Mouse (Mus musculus) liver, embryonic 16.5 days (tissue): ENCODE data around the gene Tmprss3. TPM values are rescaled to one million over a fixed set of nuclear protein-coding genes. Genes with fewer than 3 reads are reported as not detected.

Experiments used
- ATAC-seq: fragments of 200-750 bp; cut with Nextera tagmentation; 2 replicates; pipeline ENCODE4 v1.8.0; 2017; ENCODE audit warnings: low read depth, mild to moderate bottlenecking, moderate number of reproducible peaks, moderate library complexity
- H3K27ac ChIP-seq: fragments of 300-500 bp; sonication (generic); 2 replicates; pipeline ENCODE4 v1.5.1; 2014; ENCODE audit warnings: mild to moderate bottlenecking, low read length
- H3K27me3 ChIP-seq: fragments of 300-500 bp; sonication (generic); 2 replicates; pipeline ENCODE4 v1.6.1; 2014; ENCODE audit warnings: low read depth, low read length, mixed read lengths; ENCODE audit not compliant: control insufficient read depth, insufficient read depth
- H3K36me3 ChIP-seq: fragments of 300-500 bp; sonication (generic); 2 replicates; pipeline ENCODE4 v1.6.1; 2014; ENCODE audit warnings: mild to moderate bottlenecking; ENCODE audit not compliant: control insufficient read depth, insufficient read depth
- H3K4me1 ChIP-seq: fragments of 300-500 bp; sonication (generic); 2 replicates; pipeline ENCODE4 v1.6.1; 2014; ENCODE audit warnings: low read depth, low read length, mixed read lengths; ENCODE audit not compliant: control insufficient read depth
- H3K4me2 ChIP-seq: fragments of 300-500 bp; sonication (generic); 2 replicates; pipeline ENCODE4 v1.6.1; 2014; ENCODE audit warnings: low read depth, low read length, mixed read lengths
- H3K4me3 ChIP-seq: fragments of 300-500 bp; sonication (generic); 2 replicates; pipeline ENCODE4 v1.5.1; 2014; ENCODE audit warnings: low read depth, mild to moderate bottlenecking, low read length
- H3K9ac ChIP-seq: fragments of 300-500 bp; sonication (generic); 2 replicates; pipeline ENCODE4 v1.6.1; 2014; ENCODE audit warnings: low read depth, low read length
- H3K9me3 ChIP-seq: fragments of 300-500 bp; sonication (generic); replicated peaks from 2 replicates; pipeline ENCODE4 v1.6.1; 2016; ENCODE audit warnings: low read length; ENCODE audit not compliant: control insufficient read depth
- WGBS: fragments of 180-500 bp; shearing (Covaris S2); extraction: QIAGEN DNeasy Blood & Tissue Kit; methylation state at CpG from one replicate; pipeline ENCODE4 v1.1.7; 2014; ENCODE audit not compliant: insufficient replicate concordance; 5-methylcytosine and 5-hydroxymethylcytosine counted together
- polyA plus RNA-seq: library from polyadenylated mRNA; unstranded; fragments of >200 nt; fragmentation: Nextera tagmentation; extraction: Ambion mirVana; gene quantifications from 2 replicates; pipeline ENCODE4 v1.2.1, GENCODE M21; 2015

Tmprss3 gene
- polyA plus RNA-seq = 0.47 and 0.51 TPM in 2 replicates

GRCm38 (mm10) chr17:31198877-31199276, at the start of gene Tmprss3:
Tmprss3 (minus strand) TSS chr17:31198977.
- WGBS = 66% methylated on average over 11 of the region's 11 CpGs
- H3K27me3 ChIP-seq = no peaks in the 10 kb centered on the region
- no peak for ATAC-seq
- H3K4me1 ChIP-seq = no peaks in the 10 kb centered on the region
- no peaks in the 10 kb centered on the region for H3K36me3 ChIP-seq
- no peak within 1 kb of the TSS for H3K27ac ChIP-seq
- no peak within 1 kb of the TSS for H3K4me2 ChIP-seq
- H3K9ac ChIP-seq = no peak within 1 kb of the TSS
- H3K4me3 ChIP-seq = no peak within 1 kb of the TSS
- H3K9me3 ChIP-seq = no peaks in the 10 kb centered on the region

- H3K4me3 ChIP-seq = no peak overlapping the region
- H3K4me1 ChIP-seq = no peaks in the 10 kb centered on the region; the same call in none of the 2 replicates
- H3K9me3 ChIP-seq = 0 out of 2 replicates have a peak, but pooled peaks cover 4% of the 10 kb centered on the region
- no peak overlapping the region for H3K27ac ChIP-seq
- no peak overlapping the region for H3K9ac ChIP-seq
- H3K27me3 ChIP-seq = no peaks in the 10 kb centered on the region
- no peak for ATAC-seq
- 28% methylated on average over 5 of the region's 5 CpGs for WGBS
- no peaks in the 10 kb centered on the region for H3K36me3 ChIP-seq
- no peak overlapping the region for H3K4me2 ChIP-seq
These were observed 48.4 kb upstream of the Tmprss3 start for GRCm38 (mm10) chr17:31247144-31247543.

- no peaks in the 10 kb centered on the region; the same call in 1 of the 2 replicates for H3K36me3 ChIP-seq
- no peak overlapping the region for H3K9ac ChIP-seq
- 0 out of 2 replicates have a peak, but pooled peaks have one; percentile 24 for ATAC-seq
- no peaks in the 10 kb centered on the region; the same call in none of the 2 replicates for H3K4me1 ChIP-seq
- H3K27ac ChIP-seq = no peak overlapping the region
- 24% methylated on average over 5 of the region's 5 CpGs for WGBS
- H3K4me3 ChIP-seq = no peak overlapping the region
- H3K4me2 ChIP-seq = no peak overlapping the region
- H3K27me3 ChIP-seq = no peaks in the 10 kb centered on the region
- H3K9me3 ChIP-seq = 0 out of 2 replicates have a peak, but pooled peaks cover 4% of the 10 kb centered on the region
These were observed 46.5 kb upstream of the Tmprss3 start for GRCm38 (mm10) chr17:31245321-31245720.

GRCm38 (mm10) chr17:31242764-31243163, 44.0 kb upstream of the Tmprss3 start:
- no peaks in the 10 kb centered on the region; the same call in 1 of the 2 replicates for H3K36me3 ChIP-seq
- H3K9ac ChIP-seq = no peak overlapping the region
- H3K27me3 ChIP-seq = no peaks in the 10 kb centered on the region
- no peak overlapping the region for H3K4me3 ChIP-seq
- no peak for ATAC-seq
- 7% methylated on average over 1 of the region's 1 CpGs for WGBS
- peaks cover 6% of the 10 kb centered on the region for H3K4me1 ChIP-seq
- H3K9me3 ChIP-seq = 0 out of 2 replicates have a peak, but pooled peaks cover 4% of the 10 kb centered on the region
- no peak overlapping the region for H3K27ac ChIP-seq
- H3K4me2 ChIP-seq = no peak overlapping the region

GRCm38 (mm10) chr17:31241156-31241555, 42.4 kb upstream of the Tmprss3 start:
- no peak for ATAC-seq
- H3K9me3 ChIP-seq = 0 out of 2 replicates have a peak, but pooled peaks cover 4% of the 10 kb centered on the region
- H3K4me2 ChIP-seq = no peak overlapping the region
- H3K9ac ChIP-seq = no peak overlapping the region
- H3K27ac ChIP-seq = no peak overlapping the region
- no peak overlapping the region for H3K4me3 ChIP-seq
- peaks cover 6% of the 10 kb centered on the region for H3K4me1 ChIP-seq
- WGBS = 67% methylated on average over 8 of the region's 8 CpGs
- H3K36me3 ChIP-seq = no peaks in the 10 kb centered on the region; the same call in none of the 2 replicates
- no peaks in the 10 kb centered on the region for H3K27me3 ChIP-seq

GRCm38 (mm10) chr17:31238234-31239020, 39.6 kb upstream of the Tmprss3 start:
- WGBS = 47% methylated on average over 7 of the region's 7 CpGs
- no peaks in the 10 kb centered on the region; the same call in none of the 2 replicates for H3K36me3 ChIP-seq
- no peak overlapping the region for H3K9ac ChIP-seq
- H3K4me1 ChIP-seq = peaks cover 6% of the 10 kb centered on the region
- H3K27me3 ChIP-seq = no peaks in the 10 kb centered on the region
- no peak overlapping the region for H3K27ac ChIP-seq
- H3K9me3 ChIP-seq = no peaks in the 10 kb centered on the region
- H3K4me3 ChIP-seq = no peak overlapping the region
- ATAC-seq = peak; percentile 67
- no peak overlapping the region for H3K4me2 ChIP-seq

- 67% methylated on average over 1 of the region's 1 CpGs for WGBS
- H3K27ac ChIP-seq = no peak overlapping the region
- no peaks in the 10 kb centered on the region for H3K27me3 ChIP-seq
- H3K4me1 ChIP-seq = peaks cover 6% of the 10 kb centered on the region
- no peaks in the 10 kb centered on the region for H3K9me3 ChIP-seq
- no peak overlapping the region for H3K9ac ChIP-seq
- ATAC-seq = no peak
- H3K36me3 ChIP-seq = peaks cover 11% of the 10 kb centered on the region
- no peak overlapping the region for H3K4me3 ChIP-seq
- no peak overlapping the region for H3K4me2 ChIP-seq
These were observed 37.1 kb upstream of the Tmprss3 start for GRCm38 (mm10) chr17:31235915-31236314.

GRCm38 (mm10) chr17:31232251-31233010, 33.7 kb upstream of the Tmprss3 start:
- no peak for ATAC-seq
- H3K4me3 ChIP-seq = no peak overlapping the region
- no peaks in the 10 kb centered on the region for H3K27me3 ChIP-seq
- no peak overlapping the region for H3K4me2 ChIP-seq
- WGBS = 79% methylated on average over 8 of the region's 8 CpGs
- no peak overlapping the region for H3K9ac ChIP-seq
- H3K9me3 ChIP-seq = no peaks in the 10 kb centered on the region
- no peak overlapping the region for H3K27ac ChIP-seq
- no peaks in the 10 kb centered on the region for H3K4me1 ChIP-seq
- peaks cover 11% of the 10 kb centered on the region for H3K36me3 ChIP-seq
